Mouse (Mus musculus) CH12.LX (cell line): Measurements from ENCODE around the gene Setd5. TPM values are rescaled to one million over a fixed set of nuclear protein-coding genes. Genes with fewer than 3 reads are reported as not detected.

Experiments used
- DNase-seq: peaks from one replicate; pipeline ENCODE4 v3.0.0-alpha.2; 2013; ENCODE audit errors: extremely low read depth
- H3K27ac ChIP-seq: 2 replicates; pipeline ENCODE4 v1.5.1; 2012; ENCODE audit warnings: low read depth, mild to moderate bottlenecking, control low read depth, moderate library complexity; ENCODE audit not compliant: insufficient read depth
- H3K27me3 ChIP-seq: replicated peaks from 2 replicates; pipeline ENCODE3; 2012; ENCODE audit warnings: inconsistent platforms
- H3K36me3 ChIP-seq, 2 experiments: replicated peaks in 1 of 2; 2 replicates each; pipeline versions ENCODE3 to v1.6.1; 2012; ENCODE audit warnings: inconsistent platforms in 1 of 2, low read length in 1 of 2, mild to moderate bottlenecking in 1 of 2, mixed read lengths in 1 of 2, moderate library complexity in 1 of 2; ENCODE audit not compliant: control insufficient read depth in 1 of 2, insufficient read depth in 1 of 2
- H3K4me1 ChIP-seq, 2 experiments: 2 replicates each; pipeline ENCODE4 v1.6.1; 2012; ENCODE audit warnings: inconsistent platforms in 1 of 2, moderate library complexity in 1 of 2; ENCODE audit not compliant: insufficient read depth in 2 of 2, control insufficient read depth in 1 of 2
- H3K4me2 ChIP-seq: 2 replicates; pipeline ENCODE4 v1.6.1; 2012; ENCODE audit warnings: low read depth, mild to moderate bottlenecking, control low read depth; ENCODE audit not compliant: poor library complexity, insufficient read depth, severe bottlenecking
- H3K4me3 ChIP-seq, 3 experiments: fragments of 150-350 bp in 1 of 3; sonication (generic) in 1 of 3; replicated peaks in 1 of 3; 2 replicates each; pipeline versions ENCODE3 to v1.5.1; 2011 to 2012; ENCODE audit warnings: low read depth in 2 of 3, low read length in 2 of 3, mild to moderate bottlenecking in 2 of 3, moderate library complexity in 2 of 3, control low read depth in 1 of 3, improper control_type of control experiment in 1 of 3, inconsistent platforms in 1 of 3, mixed read lengths in 1 of 3; ENCODE audit not compliant: poor library complexity in 1 of 3
- H3K79me2 ChIP-seq: replicated peaks from 2 replicates; pipeline ENCODE4 v1.6.1; 2012; ENCODE audit warnings: mild to moderate bottlenecking, moderate library complexity; ENCODE audit not compliant: control insufficient read depth, poor library complexity, insufficient read depth, severe bottlenecking; ENCODE audit errors: extremely low read depth
- H3K9ac ChIP-seq: 2 replicates; pipeline ENCODE4 v1.6.1; 2012; ENCODE audit warnings: low read depth, mild to moderate bottlenecking, control low read depth, moderate library complexity; ENCODE audit not compliant: insufficient read depth
- H3K9me3 ChIP-seq: replicated peaks from 2 replicates; pipeline ENCODE3; 2012; ENCODE audit warnings: low read length, inconsistent platforms, mixed read lengths
- CHD1 ChIP-seq: IDR thresholded peaks from 2 replicates; pipeline ENCODE4 v1.6.1; 2012; ENCODE audit warnings: low read depth, low read length, improper control_type of control experiment, inconsistent platforms
- CHD2 ChIP-seq: IDR thresholded peaks from 2 replicates; pipeline ENCODE4 v1.6.1; 2011; ENCODE audit warnings: low read length, improper control_type of control experiment
- CTCF ChIP-seq, 2 experiments: IDR thresholded peaks in 1 of 2; conservative IDR thresholded peaks in 1 of 2; 2 replicates each; pipeline ENCODE4 v1.5.1; 2011 to 2012; ENCODE audit warnings: low read depth in 2 of 2, low read length in 2 of 2, improper control_type of control experiment in 1 of 2, inconsistent platforms in 1 of 2, mild to moderate bottlenecking in 1 of 2, moderate library complexity in 1 of 2
- ELF1 ChIP-seq: IDR thresholded peaks from 2 replicates; pipeline ENCODE4 v1.6.1; 2014; ENCODE audit warnings: low read depth, mild to moderate bottlenecking, inconsistent platforms, low read length, improper control_type of control experiment
- EP300 ChIP-seq: IDR thresholded peaks from 2 replicates; pipeline ENCODE4 v1.6.1; 2011; ENCODE audit warnings: low read length, improper control_type of control experiment
- ETS1 ChIP-seq: conservative IDR thresholded peaks from 2 replicates; pipeline ENCODE4 v1.6.1; 2012; ENCODE audit warnings: low read depth, mild to moderate bottlenecking, inconsistent platforms, low read length, improper control_type of control experiment, moderate library complexity
- GABPA ChIP-seq: IDR thresholded peaks from 2 replicates; pipeline ENCODE4 v1.6.1; 2012; ENCODE audit warnings: low read depth, low read length, improper control_type of control experiment, inconsistent platforms; ENCODE audit not compliant: insufficient replicate concordance
- IRF4 ChIP-seq: IDR thresholded peaks from 2 replicates; pipeline ENCODE4 v1.6.1; 2014; ENCODE audit warnings: low read depth, mild to moderate bottlenecking, inconsistent platforms, low read length, improper control_type of control experiment
- JUN ChIP-seq: IDR thresholded peaks from 2 replicates; pipeline ENCODE4 v1.6.1; 2011; ENCODE audit warnings: low read depth, mild to moderate bottlenecking, low read length, improper control_type of control experiment, moderate library complexity; ENCODE audit not compliant: insufficient read depth
- JUND ChIP-seq: conservative IDR thresholded peaks from 2 replicates; pipeline ENCODE4 v1.6.1; 2011; ENCODE audit warnings: low read depth, low read length, improper control_type of control experiment
- MAFK ChIP-seq: IDR thresholded peaks from 2 replicates; pipeline ENCODE4 v1.6.1; 2011; ENCODE audit warnings: low read length, improper control_type of control experiment; ENCODE audit not compliant: insufficient replicate concordance
- MAX ChIP-seq: IDR thresholded peaks from 2 replicates; pipeline ENCODE4 v1.6.1; 2011; ENCODE audit warnings: low read length, improper control_type of control experiment
- MAZ ChIP-seq: IDR thresholded peaks from 2 replicates; pipeline ENCODE4 v1.6.1; 2012; ENCODE audit warnings: low read depth, mild to moderate bottlenecking, inconsistent platforms, low read length, improper control_type of control experiment, moderate library complexity
- MEF2A ChIP-seq: IDR thresholded peaks from 2 replicates; pipeline ENCODE4 v1.6.1; 2014; ENCODE audit warnings: low read depth, mild to moderate bottlenecking, inconsistent platforms, low read length, improper control_type of control experiment, borderline replicate concordance
- MXI1 ChIP-seq: IDR thresholded peaks from 2 replicates; pipeline ENCODE4 v1.6.1; 2011; ENCODE audit warnings: mild to moderate bottlenecking, low read depth, low read length, improper control_type of control experiment
- MYC ChIP-seq: IDR thresholded peaks from 2 replicates; pipeline ENCODE4 v1.6.1; 2011; ENCODE audit warnings: low read depth, mild to moderate bottlenecking, improper control_type of control experiment, low read length
- NELFE ChIP-seq: IDR thresholded peaks from 2 replicates; pipeline ENCODE4 v1.6.1; 2011; ENCODE audit warnings: low read depth, low read length, improper control_type of control experiment
- POLR2AphosphoS2 ChIP-seq: IDR thresholded peaks from 2 replicates; pipeline ENCODE4 v1.6.1; 2011; ENCODE audit warnings: low read depth, low read length, improper control_type of control experiment
- RCOR1 ChIP-seq: conservative IDR thresholded peaks from 2 replicates; pipeline ENCODE4 v1.6.1; 2012; ENCODE audit warnings: low read depth, mild to moderate bottlenecking, inconsistent platforms, low read length, improper control_type of control experiment
- SIN3A ChIP-seq: IDR thresholded peaks from 2 replicates; pipeline ENCODE4 v1.6.1; 2012; ENCODE audit warnings: low read length, improper control_type of control experiment, inconsistent platforms
- TBP ChIP-seq: conservative IDR thresholded peaks from 2 replicates; pipeline ENCODE4 v1.6.1; 2011; ENCODE audit warnings: low read depth, low read length, improper control_type of control experiment
- USF1 ChIP-seq: IDR thresholded peaks from 2 replicates; pipeline ENCODE4 v1.6.1; 2014; ENCODE audit warnings: low read depth, mild to moderate bottlenecking, inconsistent platforms, low read length, improper control_type of control experiment
- USF2 ChIP-seq: conservative IDR thresholded peaks from 2 replicates; pipeline ENCODE4 v1.6.1; 2011; ENCODE audit warnings: low read depth, low read length, improper control_type of control experiment
- ZKSCAN1 ChIP-seq: IDR thresholded peaks from 2 replicates; pipeline ENCODE4 v1.6.1; 2012; ENCODE audit warnings: low read depth, inconsistent platforms, low read length, improper control_type of control experiment, borderline replicate concordance
- ZMIZ1 ChIP-seq: IDR thresholded peaks from 2 replicates; pipeline ENCODE4 v1.6.1; 2012; ENCODE audit warnings: low read depth, mild to moderate bottlenecking, inconsistent platforms, low read length, improper control_type of control experiment
- ZNF384 ChIP-seq: IDR thresholded peaks from 2 replicates; pipeline ENCODE4 v1.6.1; 2012; ENCODE audit warnings: low read depth, low read length, improper control_type of control experiment, inconsistent platforms
- dilution Hi-C: fragments of 300-500 bp; cut with MboI; formaldehyde crosslinking; loops from 2 replicates; pipeline ENCODE4 v1.14.3; 2020; ENCODE audit warnings: low sequenced_read_pairs; ENCODE audit not compliant: extremely low pct_unique_long_range_greater_than_20kb, extremely low pct_ligation_motif_present
- in situ Hi-C: fragments of 300-500 bp; cut with MboI; formaldehyde crosslinking; loops from 3 replicates; pipeline ENCODE4 v1.14.3; 2019; ENCODE audit warnings: low sequenced_read_pairs, low pct_ligation_motif_present, low pct_unique_long_range_greater_than_20kb, mixed read lengths
- polyA plus RNA-seq: library from polyadenylated mRNA; unstranded; fragments of >175 nt; gene quantifications from 2 replicates; pipeline ENCODE4 v1.2.1, GENCODE M21; 2012; ENCODE audit warnings: low read depth; ENCODE audit not compliant: insufficient read length
- total RNA-seq, 2 experiments: library from RNA; depleted of rRNA; stranded (reverse); fragments of 300-350 nt in 1 of 2; fragments of >200 nt in 1 of 2; gene quantifications; 2 replicates each; pipeline ENCODE4 v1.2.3; 2012 to 2014

The Setd5 gene
- total and polyA plus RNA-seq, 3 experiments = 56.8 to 80.4 (median 67.4) TPM

GRCm38 (mm10) chr6:113099640-113100289 lies 22.6 kb downstream of the Setd5 start:
- peak overlapping the region; percentile 94 for H3K9ac ChIP-seq
- dilution Hi-C loops = no loop called here

GRCm38 (mm10) chr6:113102541-113102940 lies 25.4 kb downstream of the Setd5 start:
- peaks cover 64% of the 10 kb centered on the region for H3K79me2 ChIP-seq
- peaks cover 0 to 74% of the 10 kb centered on the region in 2 experiments; a peak in 2 of 4 replicates for H3K4me1 ChIP-seq
- dilution Hi-C loops (no loop called here), in situ Hi-C loops (no loop called here)
- no peak overlapping the region for H3K9ac ChIP-seq
- no peak overlapping the region for H3K4me3 ChIP-seq
- H3K27me3 ChIP-seq = no peaks in the 10 kb centered on the region
- H3K36me3 ChIP-seq = peaks cover 6 to 28% of the 10 kb centered on the region in 2 experiments
- TF ChIP-seq POLR2AphosphoS2 (no peak), GABPA (no peak), MYC (0 out of 2 replicates have a peak, but pooled peaks have one; percentile 3), EP300 (peak; percentile 7; the same call in 1 of the 2 replicates), IRF4 (peak; percentile 43)
- H3K4me2 ChIP-seq = peak overlapping the region; percentile 56; the same call in 1 of the 2 replicates
- DNase-seq = peak; percentile 63
- H3K27ac ChIP-seq = peak overlapping the region; percentile 60; the same call in 1 of the 2 replicates
- no peaks in the 10 kb centered on the region for H3K9me3 ChIP-seq

More at GRCm38 (mm10) chr6:113099640-113100289, 22.6 kb downstream of the Setd5 start:
- peaks cover 4 to 5% of the 10 kb centered on the region in 2 experiments for H3K36me3 ChIP-seq
- H3K79me2 ChIP-seq = peaks cover 66% of the 10 kb centered on the region
- TF ChIP-seq TBP (peak; percentile 77; the same call in 1 of the 2 replicates), MYC (0 out of 2 replicates have a peak, but pooled peaks have one; percentile 42), EP300 (0 out of 2 replicates have a peak, but pooled peaks have one; percentile 42), MAX (peak; percentile 51; the same call in 1 of the 2 replicates), CTCF (conservative IDR thresholded peaks at IDR 0.05 in 1 of 2, IDR thresholded peaks at IDR 0.05 in 1 of 2; ENCODE audit: low read depth in 2 of 2, low read length in 2 of 2) (no peak), CHD1 (no peak; the same call in none of the 2 replicates), USF1 (no peak), ELF1 (0 out of 2 replicates have a peak, but pooled peaks have one; percentile 26), MAZ (0 out of 2 replicates have a peak, but pooled peaks have one; percentile 37), IRF4 (0 out of 2 replicates have a peak, but pooled peaks have one; percentile 32), SIN3A (peak; percentile 53; the same call in 1 of the 2 replicates), ZMIZ1 (no peak), MXI1 (no peak), ZNF384 (no peak), JUN (0 out of 2 replicates have a peak, but pooled peaks have one; percentile 2), MAFK (no peak), ETS1 (no peak; the same call in 1 of the 2 replicates), MEF2A (no peak), JUND (no peak; the same call in 1 of the 2 replicates), ZKSCAN1 (no peak), USF2 (no peak), CHD2 (no peak), NELFE (0 out of 2 replicates have a peak, but pooled peaks have one; percentile 28), RCOR1 (0 out of 2 replicates have a peak, but pooled peaks have one; percentile 21)
- H3K27me3 ChIP-seq = no peaks in the 10 kb centered on the region
- in situ Hi-C loops = no loop called here
- DNase-seq = peak; percentile 64
- H3K27ac ChIP-seq = peak overlapping the region; percentile 94
- H3K4me1 ChIP-seq = peaks cover 0 to 84% of the 10 kb centered on the region in 2 experiments; a peak in 2 of 4 replicates
- H3K4me2 ChIP-seq = peak overlapping the region; percentile 59; the same call in 1 of the 2 replicates
- peak overlapping the region in 2 of 3 experiments; percentile 0 to 24 for H3K4me3 ChIP-seq
- H3K9me3 ChIP-seq = no peaks in the 10 kb centered on the region
